Mouse (Mus musculus) bone marrow, adult 2 months (tissue): ENCODE results near the gene Map3k11.

ENCODE experiments used
- CTCF ChIP-seq: fragments of 200-500 bp; IDR thresholded peaks from 2 replicates; pipeline ENCODE4 v1.5.1; 2011; ENCODE audit warnings: low read length, control low read depth; ENCODE audit not compliant: control insufficient read depth, insufficient read depth
- POLR2A ChIP-seq: fragments of 200-500 bp; IDR thresholded peaks from 2 replicates; pipeline ENCODE4 v1.6.1; 2011; ENCODE audit warnings: low read depth, mild to moderate bottlenecking, control low read depth, low read length, borderline replicate concordance; ENCODE audit not compliant: control insufficient read depth

GRCm38 (mm10) chr19:5692086-5692912 lies 3.8 kb downstream of the Map3k11 start:
- TF ChIP-seq CTCF (no peak), POLR2A (0 out of 2 replicates have a peak, but pooled peaks have one; percentile 3)
